Mouse (Mus musculus) fat pad, adult 2 months (tissue): ENCODE measurements around the gene Chchd1.
"Not testable (repeated sequence)": the region's sequence is repeated elsewhere in the genome, so short reads cannot be mapped to it uniquely, and the experiment has no call there.

ENCODE experiments used
- DNase-seq: peaks from one replicate; pipeline ENCODE4 v3.0.0-alpha.2; 2011; ENCODE audit warnings: low read depth, low spot score; ENCODE audit errors: extremely low read depth

Chchd1 gene

GRCm38 (mm10) chr14:20686576-20686975 lies 16.2 kb upstream of the Chchd1 start:
- no peak for DNase-seq

DNA sequence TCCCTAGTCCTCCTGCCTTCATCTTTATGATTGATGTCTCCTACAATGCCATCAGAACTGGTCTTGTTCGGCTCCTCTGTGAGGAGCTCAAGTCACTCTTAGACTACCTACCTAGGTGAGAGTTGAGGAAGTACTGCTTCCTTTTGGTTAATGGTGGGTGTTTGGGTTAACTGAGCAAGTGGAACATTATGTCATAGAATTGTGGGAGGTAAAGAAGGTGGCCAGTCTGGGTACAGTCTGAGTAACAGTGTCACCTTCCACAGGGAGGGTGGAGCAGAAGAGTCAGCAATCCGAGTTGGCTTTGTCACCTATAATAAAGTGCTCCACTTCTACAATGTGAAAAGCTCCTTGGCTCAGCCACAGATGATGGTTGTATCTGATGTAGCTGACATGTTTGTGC lies 13.8 kb upstream of the Chchd1 start:
- no peak for DNase-seq

DNA sequence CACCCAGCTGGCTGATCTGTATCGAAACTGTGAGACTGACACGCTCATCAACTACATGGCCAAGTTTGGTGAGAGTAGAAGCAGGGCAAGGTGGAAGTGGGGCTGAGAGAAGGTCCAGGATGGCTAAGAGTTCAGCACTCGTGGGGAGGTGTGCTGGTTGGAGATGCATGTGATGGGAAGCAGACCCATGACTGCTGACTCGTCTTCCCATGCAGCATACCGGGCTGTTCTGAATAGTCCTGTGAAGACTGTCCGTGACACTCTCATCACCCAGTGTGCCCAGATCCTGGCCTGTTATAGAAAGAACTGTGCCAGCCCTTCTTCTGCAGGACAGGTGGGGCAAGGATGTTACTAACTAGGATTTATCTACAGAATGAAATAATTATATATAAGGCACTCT lies 11.0 kb upstream of the Chchd1 start:
- DNase-seq: no peak

GRCm38 (mm10) chr14:20693589-20694101 lies 9.2 kb upstream of the Chchd1 start:
- DNase-seq: no peak

DNA sequence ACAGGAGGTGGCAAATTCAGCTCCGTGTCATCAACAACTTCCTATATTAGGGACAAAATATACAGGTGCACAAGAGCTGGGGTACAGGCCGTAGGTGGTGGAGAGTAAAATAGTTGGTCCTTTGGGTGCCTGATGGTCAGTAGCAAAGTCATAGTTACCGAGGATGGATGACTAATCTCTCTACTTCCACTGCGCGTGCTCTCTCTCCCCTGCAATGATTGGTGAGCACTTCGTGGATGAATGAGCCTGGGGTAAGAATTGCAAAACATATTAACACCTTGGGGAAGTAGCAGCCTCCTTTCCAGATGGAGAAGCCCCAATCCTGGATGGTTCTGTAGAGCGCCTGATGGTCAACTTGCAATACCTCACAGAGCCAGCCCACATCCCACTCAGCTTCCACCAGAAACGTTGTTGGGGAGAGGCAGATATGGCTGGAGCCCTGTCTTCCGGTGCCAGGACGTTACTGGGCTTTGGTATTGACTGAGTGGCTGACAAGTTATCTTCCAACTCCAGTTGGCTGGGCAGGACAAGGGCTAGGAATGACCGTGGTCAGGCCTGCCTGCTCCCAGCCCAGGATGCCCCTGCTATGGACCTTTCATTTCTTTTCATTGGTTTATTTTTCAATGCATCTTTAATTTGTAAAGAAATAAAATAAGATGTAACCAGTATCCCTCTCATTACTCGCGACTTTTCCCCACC lies 8.5 kb upstream of the Chchd1 start:
- no peak for DNase-seq

- no peak for DNase-seq
Observed at GRCm38 (mm10) chr14:20694884-20695760, 7.7 kb upstream of the Chchd1 start, which contains the start of gene Fut11. TSS of gene Fut11 (plus strand) at chr14:20694968.

GRCm38 (mm10) chr14:20695761-20696520 lies 6.9 kb upstream of the Chchd1 start:
- DNase-seq: no peak

DNA sequence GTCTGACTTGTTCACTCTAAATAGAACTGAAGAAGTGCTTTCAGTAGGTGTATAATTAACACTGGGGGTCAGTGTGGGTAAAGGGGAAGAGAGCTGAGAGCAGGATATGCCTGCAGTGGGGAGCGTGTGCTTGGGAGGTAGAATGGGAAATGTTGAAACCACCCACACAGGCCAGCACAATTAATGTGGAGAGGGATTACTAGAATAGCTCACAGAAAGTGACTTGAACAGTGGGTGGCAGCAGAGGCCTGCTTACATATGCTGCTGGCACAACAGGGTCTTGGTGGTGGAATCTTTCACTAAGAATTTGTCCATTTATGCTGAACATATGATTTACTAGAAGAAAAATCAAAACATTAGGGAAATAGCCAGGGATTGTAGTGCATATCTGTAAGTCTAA lies 5.8 kb upstream of the Chchd1 start:
- DNase-seq: no peak

DNA sequence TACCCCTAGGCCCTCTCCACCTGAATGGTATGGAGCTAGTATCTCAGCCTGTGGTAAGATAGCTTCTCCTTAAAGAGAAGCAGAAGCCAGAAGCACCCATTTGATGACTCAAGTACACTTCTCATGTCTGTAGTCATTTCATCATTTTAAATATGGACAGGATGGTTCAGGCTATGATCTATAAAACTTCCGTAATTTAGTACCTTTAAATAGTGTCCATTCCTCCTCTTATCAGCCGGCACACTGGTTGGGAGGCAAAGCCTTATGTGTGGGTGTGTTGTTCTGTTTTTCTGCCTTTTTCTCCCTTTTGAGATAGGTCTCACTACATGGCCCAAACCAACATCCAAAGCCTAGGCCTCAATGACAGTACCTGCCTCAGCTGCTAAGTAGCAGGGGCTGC lies 4.3 kb upstream of the Chchd1 start:
- no peak for DNase-seq

- DNase-seq: no peak
Observed at GRCm38 (mm10) chr14:20700362-20700761, 2.4 kb upstream of the Chchd1 start.

- DNase-seq: no peak
Observed at GRCm38 (mm10) chr14:20701554-20701953, 1.3 kb upstream of the Chchd1 start.

- DNase-seq: no peak
Observed at GRCm38 (mm10) chr14:20702096-20702740, 588 bp upstream of the Chchd1 start.

GRCm38 (mm10) chr14:20703461-20703860 lies 655 bp downstream of the Chchd1 start:
- not testable (repeated sequence) for DNase-seq

GRCm38 (mm10) chr14:20707201-20708190 lies 4.7 kb downstream of the Chchd1 start, which contains the start of gene Zswim8:
TSS of gene Zswim8 (plus strand) at chr14:20707552.
- DNase-seq: no peak

DNA sequence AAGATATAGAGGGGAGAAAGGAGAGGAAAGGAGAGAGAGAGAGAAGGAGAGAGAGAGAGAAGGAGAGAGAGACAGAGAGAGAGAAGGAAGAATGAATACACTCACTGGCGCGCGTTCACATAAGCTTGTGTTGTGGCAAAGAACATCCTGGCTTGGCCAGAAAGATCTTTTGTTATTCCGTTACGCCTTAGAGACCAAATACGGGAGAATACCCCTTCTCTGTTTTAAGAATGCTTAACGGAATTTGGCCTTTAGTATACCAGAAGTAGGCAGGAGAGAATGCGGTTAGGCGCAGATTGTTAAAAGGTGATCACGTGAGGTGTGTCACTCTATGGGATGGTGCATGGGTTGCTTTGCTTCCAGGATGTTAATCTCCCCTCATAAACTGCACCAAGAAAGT lies 5.4 kb downstream of the Chchd1 start:
- no peak for DNase-seq

DNA sequence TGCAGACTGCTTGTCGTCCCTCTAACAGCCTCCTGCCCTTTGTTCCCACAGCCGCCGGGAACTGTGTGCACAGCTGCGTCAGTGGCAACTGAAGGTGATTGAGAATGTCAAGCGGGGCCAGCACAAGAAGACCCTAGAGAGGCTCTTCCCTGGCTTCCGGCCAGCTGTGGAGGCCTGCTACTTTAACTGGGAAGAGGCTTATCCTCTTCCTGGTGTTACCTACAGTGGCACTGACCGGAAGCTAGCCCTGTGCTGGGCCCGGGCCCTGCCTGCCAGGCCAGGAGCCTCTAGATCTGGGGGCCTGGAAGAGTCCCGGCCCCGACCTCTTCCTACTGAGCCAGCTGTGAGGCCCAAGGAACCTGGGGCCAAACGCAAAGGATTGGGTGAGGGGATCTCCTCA lies 11.0 kb downstream of the Chchd1 start:
- no peak for DNase-seq

GRCm38 (mm10) chr14:20718443-20718842 lies 15.6 kb downstream of the Chchd1 start:
- DNase-seq: no peak

- DNase-seq: no peak
Observed at GRCm38 (mm10) chr14:20719767-20720166, 17.0 kb downstream of the Chchd1 start.

DNA sequence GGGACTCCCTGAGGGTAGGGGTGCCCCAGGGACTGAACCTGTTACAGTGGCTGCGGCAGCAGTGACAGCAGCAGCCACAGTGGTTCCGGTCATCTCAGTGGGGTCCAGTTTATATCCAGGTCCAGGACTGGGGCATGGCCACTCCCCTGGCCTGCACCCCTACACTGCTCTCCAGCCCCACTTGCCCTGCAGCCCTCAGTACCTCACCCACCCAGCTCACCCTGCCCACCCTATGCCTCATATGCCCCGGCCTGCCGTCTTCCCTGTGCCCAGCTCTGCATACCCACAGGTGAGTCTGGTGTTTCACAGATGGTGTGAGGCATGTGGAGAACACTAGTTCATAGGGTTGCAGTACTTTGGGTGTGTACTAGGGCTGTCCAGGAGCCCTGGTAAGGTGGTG lies 18.6 kb downstream of the Chchd1 start:
- no peak for DNase-seq

DNA sequence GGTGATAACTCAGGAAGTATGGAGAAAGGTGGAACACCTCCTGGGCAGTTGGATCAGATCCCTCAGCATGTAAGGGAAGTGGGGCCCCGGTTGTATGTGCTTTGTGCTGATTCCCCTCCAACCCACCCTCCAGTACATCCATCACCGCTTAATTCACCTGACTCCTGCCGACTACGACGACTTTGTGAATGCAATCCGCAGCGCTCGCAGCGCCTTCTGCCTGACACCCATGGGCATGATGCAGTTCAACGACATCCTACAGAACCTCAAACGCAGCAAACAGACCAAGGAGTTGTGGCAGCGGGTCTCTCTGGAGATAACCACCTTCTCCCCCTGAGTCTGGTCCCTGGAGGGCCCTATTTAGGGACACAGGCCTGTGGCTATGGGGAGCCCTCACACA lies 20.2 kb downstream of the Chchd1 start:
- no peak for DNase-seq
